ENCODE assay signal across 38 mouse cellular contexts in genomic region chr1:155753411-155753810, GRCm38 (mm10). TPM values are rescaled to one million over a fixed set of nuclear protein-coding genes. Genes with fewer than 3 reads are reported as not detected.
"Had no signal": no experiment of that assay in that cellular context is flagged by ENCODE, and none has a peak within 500 bp of the region (broad histone marks: within the 10 kb centered on the region; RNA-seq: fewer than 3 reads in every experiment).

No protein-coding gene starts in this region.

- H3K4me2 ChIP-seq: heart, embryonic 12.5 days; heart, embryonic 13.5 days; heart, embryonic 15.5 days; hindbrain, embryonic 12.5 days; hindbrain, embryonic 13.5 days; hindbrain, embryonic 14.5 days; hindbrain, embryonic 15.5 days; intestine, embryonic 15.5 days; kidney, embryonic 15.5 days had no signal

- DNase-seq: heart, postnatal 10 days; heart, postnatal 14 days; heart, postnatal 36 days; heart, postnatal 4 days; kidney, adult 11 months; kidney, adult 18-20 months; kidney, adult 2 months; kidney, adult 8-10 months; kidney, adult 9 months; kidney, postnatal 10 days; kidney, postnatal 14 days; kidney, postnatal 25 days; kidney, postnatal 36 days; kidney, postnatal 4 days; layer of hippocampus, adult 9-11 months; layer of hippocampus, postnatal 36 days had no signal

- H3K4me1 ChIP-seq: heart, embryonic 12.5 days; heart, embryonic 13.5 days; heart, embryonic 15.5 days; hindbrain, embryonic 15.5 days; intestine, embryonic 15.5 days had no signal

- H3K9me3 ChIP-seq: heart, embryonic 10.5 days; heart, embryonic 12.5 days; heart, embryonic 13.5 days; heart, embryonic 15.5 days; hindbrain, embryonic 10.5 days; hindbrain, embryonic 12.5 days; hindbrain, embryonic 13.5 days; hindbrain, embryonic 15.5 days; intestine, embryonic 15.5 days; kidney, embryonic 15.5 days had no signal

- ATAC-seq: hindbrain, embryonic 16.5 days; hindbrain, postnatal 0 days; inflammation-experienced regulatory T-cells, adult 6 months; intestine, embryonic 15.5 days; intestine, embryonic 16.5 days; intestine, postnatal 0 days had no signal

- H3K36me3 ChIP-seq: heart, embryonic 10.5 days; heart, embryonic 12.5 days; heart, embryonic 13.5 days; heart, embryonic 15.5 days; hindbrain, embryonic 10.5 days; hindbrain, embryonic 12.5 days; hindbrain, embryonic 13.5 days; hindbrain, embryonic 15.5 days; intestine, embryonic 15.5 days; kidney, embryonic 15.5 days had no signal

- H3K4me3 ChIP-seq: heart, embryonic 10.5 days; heart, embryonic 12.5 days; heart, embryonic 13.5 days; heart, embryonic 15.5 days; hindbrain, embryonic 10.5 days; hindbrain, embryonic 12.5 days; hindbrain, embryonic 13.5 days; hindbrain, embryonic 15.5 days; intestine, embryonic 15.5 days; kidney, embryonic 15.5 days; layer of hippocampus, adult 2 months had no signal

- H3K9ac ChIP-seq: heart, embryonic 12.5 days; heart, embryonic 13.5 days; heart, embryonic 15.5 days; hindbrain, embryonic 12.5 days; hindbrain, embryonic 13.5 days; hindbrain, embryonic 14.5 days; hindbrain, embryonic 15.5 days; intestine, embryonic 15.5 days; kidney, embryonic 15.5 days had no signal

- H3K27ac ChIP-seq: heart, embryonic 10.5 days; heart, embryonic 13.5 days; heart, embryonic 15.5 days; hindbrain, embryonic 10.5 days; hindbrain, embryonic 12.5 days; hindbrain, embryonic 13.5 days; hindbrain, embryonic 14.5 days; hindbrain, embryonic 15.5 days; hindbrain, postnatal 0 days; intestine, embryonic 15.5 days; kidney, embryonic 15.5 days; kidney, postnatal 0 days; layer of hippocampus, adult 2 months had no signal

RNA-seq across cellular contexts. Expression of gene Lhx4, which starts 1.9 kb away (rescaled TPM):
- polyA plus RNA-seq: heart, embryonic 10.5 days; heart, embryonic 12.5 days; heart, embryonic 13.5 days; heart, embryonic 15.5 days; heart, embryonic 16.5 days; heart, postnatal 0 days; inflammation-experienced regulatory T-cells, adult 6 months; intestine, embryonic 15.5 days; kidney, adult 2 months; kidney, embryonic 15.5 days; kidney, embryonic 16.5 days; kidney, postnatal 0 days; large intestine, adult 2 months had no signal
